Mouse (Mus musculus): ENCODE data around the gene Zfand2a.

GRCm38 (mm10) chr5:139457241-139457640 is 27.1 kb downstream of the Zfand2a start:
- TF ChIP-seq CHD2 (IDR thresholded peaks at IDR 0.05; ENCODE audit: low read depth, low read length) (no peak), ZNF384 (IDR thresholded peaks at IDR 0.05; ENCODE audit: low read depth, low read length) (no peak), ZC3H11A (IDR thresholded peaks at IDR 0.05; ENCODE audit: borderline replicate concordance, low read depth, low read length) (no peak)
